Mouse (Mus musculus) left cerebral cortex, adult 11 months (tissue): ENCODE results near the gene Klhl12.
"Not testable (repeated sequence)": the region's sequence is repeated elsewhere in the genome, so short reads cannot be mapped to it uniquely, and the experiment has no call there.

Experiments used
- DNase-seq: peaks from one replicate; pipeline ENCODE4 v3.0.0; 2022; ENCODE audit warnings: low spot score

Gene Klhl12

DNA sequence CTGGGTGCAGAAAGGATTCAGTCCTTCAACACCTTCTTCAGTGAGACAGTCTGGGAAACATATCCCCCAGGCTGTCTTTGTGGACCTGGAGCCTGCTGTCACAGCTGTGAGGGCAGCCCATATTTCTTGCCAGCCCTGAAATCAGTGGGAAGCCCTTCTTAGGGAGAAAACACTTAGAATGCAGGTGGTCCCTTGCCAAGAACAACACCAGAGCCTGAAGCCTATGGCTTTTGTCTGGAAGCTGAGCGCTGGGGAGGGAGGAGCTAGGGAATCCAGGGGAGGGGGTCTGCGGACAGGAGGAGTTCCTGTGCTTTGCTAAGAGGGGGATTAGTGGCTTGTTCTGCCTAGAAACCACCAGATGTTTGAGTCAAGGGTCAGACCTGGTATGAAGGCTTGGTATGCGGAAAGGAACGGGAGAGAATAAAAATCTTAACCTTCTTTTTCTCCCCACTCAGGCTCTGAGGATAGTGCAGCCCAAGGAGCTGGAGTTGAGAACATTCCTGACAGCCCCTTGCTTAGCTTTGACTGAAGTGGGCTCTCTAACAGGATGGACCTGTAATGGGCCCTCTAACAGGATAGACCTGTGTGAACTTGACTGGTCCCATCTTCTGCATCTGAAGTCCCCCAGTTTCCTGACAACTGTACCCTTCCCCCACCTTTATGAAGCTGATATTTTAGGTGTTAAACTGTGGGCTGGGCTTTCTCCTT is 61.3 kb downstream of the Klhl12 start:
- no peak for DNase-seq

- DNase-seq = not testable (repeated sequence)
These were observed 62.5 kb downstream of the Klhl12 start for GRCm38 (mm10) chr1:134517841-134518240.

GRCm38 (mm10) chr1:134518677-134519076 is 63.3 kb downstream of the Klhl12 start:
- DNase-seq = peak; percentile 80

DNA sequence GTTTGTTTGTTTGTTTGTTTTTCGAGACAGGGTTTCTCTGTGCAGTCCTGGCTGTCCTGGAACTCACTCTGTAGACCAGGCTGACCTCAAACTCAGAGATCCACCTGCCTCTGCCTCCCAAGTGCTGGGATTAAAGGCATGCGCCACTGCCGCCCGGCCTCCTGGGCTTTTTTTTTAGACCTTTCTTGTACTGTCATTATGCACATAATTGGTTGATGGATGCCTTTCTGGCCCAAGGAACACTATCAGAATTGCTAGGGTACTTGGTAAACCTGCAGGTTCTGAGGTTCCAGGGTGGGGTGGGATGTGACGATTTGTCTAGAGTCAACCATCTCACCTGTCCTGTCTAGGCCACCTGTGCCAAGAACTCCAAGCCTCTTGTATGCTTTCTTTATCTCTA is 63.9 kb downstream of the Klhl12 start:
- DNase-seq = not testable (repeated sequence)

DNA sequence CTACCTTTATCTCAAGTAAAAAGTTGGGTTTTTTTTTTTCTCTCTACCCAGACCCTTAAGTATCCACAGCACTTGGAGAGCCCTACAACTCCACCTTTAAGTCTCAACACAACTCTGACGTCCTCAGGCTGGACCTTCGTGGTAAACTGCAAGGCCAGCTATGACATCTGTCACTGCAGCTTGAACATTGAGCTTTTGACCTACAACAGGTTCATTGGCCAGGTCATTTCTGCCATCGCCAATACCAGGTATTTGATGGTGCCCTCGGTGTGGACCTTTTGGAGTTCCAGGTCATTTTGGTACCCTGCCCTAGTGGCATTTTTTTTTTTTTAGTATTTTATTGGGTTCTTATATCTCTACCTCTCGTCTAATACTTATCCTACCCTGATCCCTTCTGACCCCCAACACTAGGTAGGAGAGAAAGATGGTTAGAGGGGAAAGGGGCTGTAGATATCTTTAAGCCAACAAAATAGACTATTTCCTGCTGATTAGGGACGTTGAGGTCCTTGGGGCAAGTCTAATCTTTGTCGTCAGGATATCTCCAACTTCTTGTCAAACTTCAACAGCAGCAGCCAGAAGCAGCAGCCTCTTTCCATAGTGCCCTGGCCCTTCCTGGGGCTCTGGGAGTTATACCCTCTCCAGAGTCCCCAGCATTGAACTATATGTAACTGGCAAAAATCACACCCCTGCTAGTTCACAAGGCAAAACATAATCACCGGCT is 64.8 kb downstream of the Klhl12 start:
- no peak for DNase-seq

- no peak for DNase-seq
These were observed 65.8 kb downstream of the Klhl12 start for GRCm38 (mm10) chr1:134521163-134521562.

GRCm38 (mm10) chr1:134522325-134522724 is 67.0 kb downstream of the Klhl12 start:
- DNase-seq = no peak

DNA sequence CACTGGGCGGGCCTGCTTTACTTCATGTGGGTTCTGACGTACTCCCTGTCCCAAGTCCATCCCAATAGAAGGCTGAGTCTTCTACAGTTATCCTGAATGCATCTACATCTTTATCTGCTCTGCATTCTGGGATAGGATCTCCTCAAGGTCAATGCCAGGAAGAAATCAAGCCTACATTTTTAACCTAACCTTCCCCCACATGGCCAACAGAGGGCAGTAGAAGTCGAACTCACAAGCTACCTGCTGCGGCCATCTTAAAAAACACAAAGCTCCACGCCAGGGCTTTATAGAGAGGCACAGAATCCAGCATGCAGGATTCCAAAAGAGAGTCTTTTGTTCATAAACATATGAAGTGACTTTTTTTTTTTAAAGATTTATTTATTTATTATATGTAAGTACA is 69.1 kb downstream of the Klhl12 start:
- no peak for DNase-seq

DNA sequence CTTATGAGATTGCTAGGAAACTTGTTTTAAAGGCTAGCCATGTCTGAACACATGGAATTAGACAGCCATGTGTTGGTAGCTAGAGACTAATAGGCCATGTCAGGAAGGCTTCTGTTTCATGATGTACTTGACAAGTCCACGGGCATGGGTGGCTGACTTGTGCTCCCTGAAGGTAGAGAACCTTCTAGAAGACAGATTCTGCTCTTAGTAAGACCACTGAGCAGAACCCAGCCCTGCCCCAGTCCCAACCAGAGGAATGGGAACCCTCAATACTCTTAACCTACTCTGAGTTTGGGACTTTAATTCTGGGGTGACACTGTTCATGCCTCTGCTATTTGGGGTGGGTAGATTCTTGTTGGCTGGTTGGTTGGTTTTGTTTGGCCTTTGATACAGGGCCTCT is 69.7 kb downstream of the Klhl12 start:
- no peak for DNase-seq

GRCm38 (mm10) chr1:134526752-134527151 is 71.4 kb downstream of the Klhl12 start:
- DNase-seq = no peak

- DNase-seq = peak; percentile 34
These were observed 75.3 kb downstream of the Klhl12 start for GRCm38 (mm10) chr1:134530618-134531017.

DNA sequence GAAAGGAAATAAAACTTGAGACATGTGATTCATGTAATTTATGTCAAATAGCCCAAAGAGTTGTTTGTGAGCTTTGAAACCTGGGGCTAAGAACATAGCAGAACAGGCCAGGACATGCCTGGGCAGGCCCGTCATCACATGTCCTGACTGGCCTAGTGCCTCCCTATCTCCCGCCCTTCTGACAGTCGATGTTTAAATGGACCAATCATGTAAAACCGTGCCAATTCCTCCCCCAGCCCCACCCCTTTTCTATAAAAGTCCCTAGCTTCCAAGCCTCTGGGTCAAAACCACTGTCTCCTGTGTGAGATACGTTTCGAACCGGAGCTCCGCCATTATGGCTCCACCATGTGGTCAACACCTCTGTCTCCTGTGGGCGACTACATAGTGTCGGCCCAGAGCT is 78.4 kb downstream of the Klhl12 start:
- not testable (repeated sequence) for DNase-seq

GRCm38 (mm10) chr1:134535054-134535453 is 79.7 kb downstream of the Klhl12 start:
- no peak for DNase-seq

DNA sequence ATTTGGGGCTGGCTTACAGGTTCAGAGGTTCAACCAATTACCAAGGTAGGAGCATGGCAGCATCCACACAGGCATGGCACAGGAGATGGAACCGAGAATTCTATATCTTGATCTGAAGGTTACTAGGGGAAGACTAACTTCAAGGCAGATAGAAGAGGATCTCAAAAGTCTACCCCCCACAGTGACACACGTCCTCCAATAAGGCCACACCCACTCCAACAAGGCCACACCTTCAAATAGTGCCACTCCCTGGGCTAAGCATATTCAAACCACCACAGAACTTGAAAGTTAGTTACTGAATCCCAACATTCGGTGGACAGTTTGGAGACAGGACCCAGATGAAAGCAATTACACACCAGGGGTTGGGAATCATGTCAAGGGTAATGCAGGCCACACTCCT is 80.2 kb downstream of the Klhl12 start:
- no peak for DNase-seq

GRCm38 (mm10) chr1:134540610-134541009 is 85.3 kb downstream of the Klhl12 start:
- DNase-seq = no peak
